Mouse (Mus musculus) small intestine, adult 2 months (tissue): ENCODE data around the gene Btnl1.

Source experiments
- CTCF ChIP-seq: fragments of 200-500 bp; IDR thresholded peaks from 2 replicates; pipeline ENCODE4 v1.5.1; 2012; ENCODE audit warnings: low read depth, mild to moderate bottlenecking, control low read depth, inconsistent platforms, low read length, moderate library complexity, mixed read lengths; ENCODE audit not compliant: insufficient replicate concordance, insufficient read length; ENCODE audit errors: extremely low read depth
- POLR2A ChIP-seq: fragments of 200-500 bp; IDR thresholded peaks from 2 replicates; pipeline ENCODE4 v1.6.1; 2012; ENCODE audit warnings: low read depth, mild to moderate bottlenecking, control low read depth, inconsistent platforms, low read length, moderate library complexity

- TF ChIP-seq CTCF (no peak), POLR2A (no peak)
These were observed 11.9 kb upstream of the Btnl1 start for GRCm38 (mm10) chr17:34365031-34365430.
